In genomic region chr11:5729582-5729981, GRCm38 (mm10) we compare ENCODE assay signal across 18 mouse cellular contexts.
"Had no signal": no experiment of that assay in that cellular context is flagged by ENCODE, and none has a peak within 500 bp of the region (broad histone marks: within the 10 kb centered on the region; RNA-seq: fewer than 3 reads in every experiment).

No protein-coding gene starts in this region.

- H3K27ac ChIP-seq: midbrain, embryonic 10.5 days; midbrain, embryonic 12.5 days; neural tube, embryonic 13.5 days; neural tube, embryonic 15.5 days had no signal

- DNase-seq: lung, embryonic 14.5 days; lung, postnatal 10 days; lung, postnatal 4 days; midbrain, embryonic 14.5 days; retina, postnatal 1 day; right cerebral cortex, adult 18-20 months; right cerebral cortex, postnatal 25 days; right cerebral cortex, postnatal 4 days; spleen, adult 18-20 months; thymus, adult 18-20 months; thymus, postnatal 14 days; thymus, postnatal 36 days had no signal

- H3K4me3 ChIP-seq: midbrain, embryonic 10.5 days; midbrain, embryonic 12.5 days; myocyte; neural tube, embryonic 13.5 days; neural tube, embryonic 15.5 days had no signal

- H3K27me3 ChIP-seq: midbrain, embryonic 12.5 days; neural tube, embryonic 13.5 days; neural tube, embryonic 15.5 days had no signal

- H3K36me3 ChIP-seq: midbrain, embryonic 10.5 days; midbrain, embryonic 12.5 days had no signal

- H3K9ac ChIP-seq: lung, embryonic 14.5 days; midbrain, embryonic 12.5 days; neural tube, embryonic 13.5 days; neural tube, embryonic 15.5 days had no signal

- ATAC-seq: midbrain, embryonic 16.5 days had no signal

- H3K9me3 ChIP-seq: midbrain, embryonic 10.5 days; midbrain, embryonic 12.5 days; neural tube, embryonic 13.5 days; neural tube, embryonic 15.5 days had no signal

- H3K4me2 ChIP-seq: lung, embryonic 14.5 days; midbrain, embryonic 12.5 days; neural tube, embryonic 13.5 days; neural tube, embryonic 15.5 days had no signal
